Mouse (Mus musculus) thymus, adult 2 months (tissue): ENCODE measurements around the gene Telo2. TPM values are rescaled to one million over a fixed set of nuclear protein-coding genes. Genes with fewer than 3 reads are reported as not detected.

ENCODE experiments used
- DNase-seq: peaks from one replicate; pipeline ENCODE4 v3.0.0; 2021
- H3K27ac ChIP-seq: fragments of 200-500 bp; 2 replicates; pipeline ENCODE4 v1.5.1; 2012; ENCODE audit warnings: low read length, control low read depth; ENCODE audit not compliant: control insufficient read depth, insufficient read depth
- H3K27me3 ChIP-seq: fragments of 200-500 bp; 2 replicates; pipeline ENCODE4 v1.6.1; 2012; ENCODE audit warnings: mild to moderate bottlenecking, low read length, moderate library complexity, mixed read lengths; ENCODE audit not compliant: control insufficient read depth, insufficient read depth
- H3K36me3 ChIP-seq: fragments of 200-500 bp; 2 replicates; pipeline ENCODE4 v1.6.1; 2012; ENCODE audit warnings: mild to moderate bottlenecking, low read length, moderate library complexity; ENCODE audit not compliant: control insufficient read depth, insufficient read depth
- H3K4me1 ChIP-seq: fragments of 200-500 bp; replicated peaks from 2 replicates; pipeline ENCODE4 v1.6.1; 2012; ENCODE audit warnings: low read length; ENCODE audit not compliant: control insufficient read depth, insufficient read depth
- H3K4me3 ChIP-seq: fragments of 200-500 bp; 2 replicates; pipeline ENCODE4 v1.5.1; 2012; ENCODE audit warnings: mild to moderate bottlenecking, low read length, control low read depth, moderate library complexity; ENCODE audit not compliant: control insufficient read depth, insufficient read depth
- CTCF ChIP-seq: fragments of 200-500 bp; IDR thresholded peaks from 2 replicates; pipeline ENCODE4 v1.5.1; 2012; ENCODE audit warnings: mild to moderate bottlenecking, control low read depth, low read length, moderate library complexity, borderline replicate concordance; ENCODE audit not compliant: control insufficient read depth, poor library complexity, insufficient read depth; ENCODE audit errors: extremely low read depth
- POLR2A ChIP-seq: fragments of 200-500 bp; IDR thresholded peaks from 2 replicates; pipeline ENCODE4 v1.6.1; 2012; ENCODE audit warnings: mild to moderate bottlenecking, low read length, control low read depth, moderate library complexity; ENCODE audit not compliant: control insufficient read depth, poor library complexity, insufficient read depth; ENCODE audit errors: extremely low read depth
- WGBS: fragments of 180-500 bp; shearing (Covaris S2); methylation state at CpG from one replicate; pipeline ENCODE4 v1.1.7; 2018; 5-methylcytosine and 5-hydroxymethylcytosine counted together
- polyA plus RNA-seq: library from polyadenylated mRNA; depleted of rRNA; stranded (reverse); fragments of >200 nt; gene quantifications from 2 replicates; pipeline ENCODE4 v1.2.3, GENCODE M21; 2012; rRNA removed

The Telo2 gene
- polyA plus RNA-seq, result 26.4 and 28.1 TPM in 2 replicates

GRCm38 (mm10) chr17:25115664-25116432 lies at the start of gene Telo2:
Gene Telo2 (minus strand): TSS chr17:25115967.
- DNase-seq, result peak; percentile 91
- 6% methylated on average over 40 of the region's 40 CpGs for WGBS

GRCm38 (mm10) chr17:25164770-25165169 lies 49.0 kb upstream of the Telo2 start:
- Histone ChIP-seq H3K4me1 (no peaks in the 10 kb centered on the region), H3K27me3 (no peaks in the 10 kb centered on the region), H3K27ac (no peak overlapping the region), H3K4me3 (no peak overlapping the region), H3K36me3 (no peaks in the 10 kb centered on the region)
- no peak for DNase-seq
- no peak for TF ChIP-seq POLR2A
- no peak for TF ChIP-seq CTCF
- 94% methylated on average over 3 of the region's 3 CpGs for WGBS

More at GRCm38 (mm10) chr17:25115664-25116432, at the start of gene Telo2:
- peaks cover 17% of the 10 kb centered on the region for H3K4me1 ChIP-seq
- TF ChIP-seq POLR2A (no peak), CTCF (no peak; the same call in 1 of the 2 replicates)
- H3K36me3 ChIP-seq, result no peaks in the 10 kb centered on the region
- H3K4me3 ChIP-seq, result peak within 1 kb of the TSS; percentile 58
- H3K27me3 ChIP-seq, result no peaks in the 10 kb centered on the region
- H3K27ac ChIP-seq, result peak within 1 kb of the TSS; percentile 1; the same call in 1 of the 2 replicates

- no peaks in the 10 kb centered on the region for H3K36me3 ChIP-seq
- no peaks in the 10 kb centered on the region for H3K4me1 ChIP-seq
- H3K27ac ChIP-seq, result no peak overlapping the region
- no peak overlapping the region for H3K4me3 ChIP-seq
- DNase-seq, result no peak
- WGBS, result 86% methylated on average over 7 of the region's 7 CpGs
- no peaks in the 10 kb centered on the region for H3K27me3 ChIP-seq
- TF ChIP-seq CTCF, result no peak
- TF ChIP-seq POLR2A, result no peak
Measured at GRCm38 (mm10) chr17:25163387-25163786, 47.6 kb upstream of the Telo2 start.

- Histone ChIP-seq H3K27ac (no peak within 1 kb of the TSS), H3K27me3 (no peaks in the 10 kb centered on the region), H3K4me1 (no peaks in the 10 kb centered on the region), H3K4me3 (no peak within 1 kb of the TSS), H3K36me3 (no peaks in the 10 kb centered on the region)
- WGBS, result 96% methylated on average over 1 of the region's 1 CpGs
- TF ChIP-seq CTCF (no peak), POLR2A (no peak)
- no peak for DNase-seq
Measured at GRCm38 (mm10) chr17:25162161-25162560, 46.4 kb upstream of the Telo2 start, which contains the start of gene Ccdc154. Gene Ccdc154 (plus strand): TSS chr17:25162461.

GRCm38 (mm10) chr17:25139960-25140359 lies 24.2 kb upstream of the Telo2 start:
- Histone ChIP-seq H3K4me1 (no peaks in the 10 kb centered on the region), H3K4me3 (no peak overlapping the region), H3K36me3 (no peaks in the 10 kb centered on the region), H3K27me3 (no peaks in the 10 kb centered on the region), H3K27ac (no peak overlapping the region)
- 77% methylated on average over 4 of the region's 4 CpGs for WGBS
- no peak for DNase-seq
- TF ChIP-seq POLR2A, result no peak
- TF ChIP-seq CTCF, result no peak

- Histone ChIP-seq H3K36me3 (no peaks in the 10 kb centered on the region), H3K4me1 (peaks cover 4% of the 10 kb centered on the region), H3K4me3 (no peak overlapping the region), H3K27me3 (no peaks in the 10 kb centered on the region), H3K27ac (no peak overlapping the region)
- TF ChIP-seq POLR2A (no peak), CTCF (no peak)
- no peak for DNase-seq
- WGBS, result 97% methylated on average over 1 of the region's 1 CpGs
Measured at GRCm38 (mm10) chr17:25138803-25139202, 23.0 kb upstream of the Telo2 start.
